Mouse (Mus musculus): ENCODE measurements at regions not wholly inside any gene's neighbourhood (a gene's known extent, or its start where the extent isn't known, plus 50 kb on each side); places are given as distances from the start of the nearest gene placed in this dataset.

- TF ChIP-seq POLR2A (IDR thresholded peaks at IDR 0.05; ENCODE audit: borderline replicate concordance, control insufficient read depth, low read depth, low read length): no peak
- no peak for TF ChIP-seq CTCF (IDR thresholded peaks at IDR 0.05; ENCODE audit: control insufficient read depth, insufficient read depth, low read length)
Measured at GRCm38 (mm10) chr11:48449883-48450282, 350.2 kb upstream of the Rack1 start.
